Mouse (Mus musculus) liver, embryonic 16.5 days (tissue): ENCODE measurements around the gene Camta2. TPM values are rescaled to one million over a fixed set of nuclear protein-coding genes. Genes with fewer than 3 reads are reported as not detected.

Source experiments
- ATAC-seq: fragments of 200-750 bp; cut with Nextera tagmentation; 2 replicates; pipeline ENCODE4 v1.8.0; 2017; ENCODE audit warnings: low read depth, mild to moderate bottlenecking, moderate number of reproducible peaks, moderate library complexity
- H3K27ac ChIP-seq: fragments of 300-500 bp; sonication (generic); 2 replicates; pipeline ENCODE4 v1.5.1; 2014; ENCODE audit warnings: mild to moderate bottlenecking, low read length
- H3K27me3 ChIP-seq: fragments of 300-500 bp; sonication (generic); 2 replicates; pipeline ENCODE4 v1.6.1; 2014; ENCODE audit warnings: low read depth, low read length, mixed read lengths; ENCODE audit not compliant: control insufficient read depth, insufficient read depth
- H3K36me3 ChIP-seq: fragments of 300-500 bp; sonication (generic); 2 replicates; pipeline ENCODE4 v1.6.1; 2014; ENCODE audit warnings: mild to moderate bottlenecking; ENCODE audit not compliant: control insufficient read depth, insufficient read depth
- H3K4me1 ChIP-seq: fragments of 300-500 bp; sonication (generic); 2 replicates; pipeline ENCODE4 v1.6.1; 2014; ENCODE audit warnings: low read depth, low read length, mixed read lengths; ENCODE audit not compliant: control insufficient read depth
- H3K4me2 ChIP-seq: fragments of 300-500 bp; sonication (generic); 2 replicates; pipeline ENCODE4 v1.6.1; 2014; ENCODE audit warnings: low read depth, low read length, mixed read lengths
- H3K4me3 ChIP-seq: fragments of 300-500 bp; sonication (generic); 2 replicates; pipeline ENCODE4 v1.5.1; 2014; ENCODE audit warnings: low read depth, mild to moderate bottlenecking, low read length
- H3K9ac ChIP-seq: fragments of 300-500 bp; sonication (generic); 2 replicates; pipeline ENCODE4 v1.6.1; 2014; ENCODE audit warnings: low read depth, low read length
- H3K9me3 ChIP-seq: fragments of 300-500 bp; sonication (generic); replicated peaks from 2 replicates; pipeline ENCODE4 v1.6.1; 2016; ENCODE audit warnings: low read length; ENCODE audit not compliant: control insufficient read depth
- WGBS: fragments of 180-500 bp; shearing (Covaris S2); extraction: QIAGEN DNeasy Blood & Tissue Kit; methylation state at CpG from one replicate; pipeline ENCODE4 v1.1.7; 2014; ENCODE audit not compliant: insufficient replicate concordance; 5-methylcytosine and 5-hydroxymethylcytosine counted together
- polyA plus RNA-seq: library from polyadenylated mRNA; unstranded; fragments of >200 nt; fragmentation: Nextera tagmentation; extraction: Ambion mirVana; gene quantifications from 2 replicates; pipeline ENCODE4 v1.2.1, GENCODE M21; 2015

Camta2 gene
- 3.0 and 4.3 TPM in 2 replicates for polyA plus RNA-seq

DNA sequence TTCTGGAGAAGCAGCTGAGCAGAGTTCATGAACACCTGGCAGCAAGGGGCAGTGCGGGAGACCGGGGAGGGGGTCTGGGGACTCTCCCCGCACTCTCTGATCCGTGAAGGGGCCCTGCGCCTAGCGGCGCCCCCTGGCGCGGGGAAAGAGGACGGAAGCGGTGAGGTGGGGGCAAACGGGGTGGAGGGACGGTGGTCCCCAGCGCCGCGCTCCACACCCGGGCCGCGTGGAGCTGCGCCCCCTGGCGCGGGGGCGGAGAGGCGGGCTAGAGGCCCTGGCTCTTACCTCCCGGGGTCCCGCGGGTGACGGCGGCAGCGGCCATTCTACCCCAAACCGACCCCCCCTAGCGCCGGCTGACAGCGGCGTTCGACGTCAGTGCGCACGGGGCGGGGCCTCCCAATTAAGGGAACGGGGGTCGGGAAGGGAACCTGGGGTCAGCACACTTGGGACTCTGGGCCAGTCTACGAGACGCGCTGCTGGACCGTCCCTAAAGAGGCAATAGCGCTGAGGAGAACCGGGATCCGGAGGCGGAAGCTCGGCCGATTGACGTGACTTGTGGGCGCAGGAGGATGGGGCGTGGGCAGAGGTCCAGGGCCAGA is at the start of gene Camta2:
Gene Camta2 (minus strand): TSS at position 505 of the 599 bp plus-strand sequence.
- peak; percentile 73 for ATAC-seq

DNA sequence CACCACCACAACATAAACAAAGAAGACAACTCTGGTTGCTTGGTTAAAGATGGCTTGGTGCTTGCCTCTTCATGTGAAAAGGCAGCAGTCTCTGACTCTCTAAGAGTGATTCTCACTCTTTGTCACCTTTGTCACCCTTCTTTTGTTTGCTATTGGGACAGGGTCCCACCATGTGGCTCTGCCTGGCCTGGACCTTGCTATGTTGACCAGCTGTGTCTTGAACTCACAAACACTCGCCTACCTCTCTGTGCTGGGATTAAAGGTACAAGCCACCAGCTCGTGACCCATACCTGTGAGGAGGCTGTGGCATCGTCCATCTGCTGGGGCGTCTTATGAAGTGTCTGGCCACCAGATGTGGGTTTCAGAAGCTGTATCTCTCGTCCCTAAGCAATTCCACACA is 45.4 kb upstream of the Camta2 start:
- H3K27me3 ChIP-seq: 0 out of 2 replicates have a peak, but pooled peaks cover 3% of the 10 kb centered on the region
- H3K4me1 ChIP-seq: peaks cover 2% of the 10 kb centered on the region
- H3K4me2 ChIP-seq: no peak overlapping the region
- H3K4me3 ChIP-seq: no peak overlapping the region
- no peaks in the 10 kb centered on the region for H3K9me3 ChIP-seq
- WGBS: 34% methylated on average over 5 of the region's 5 CpGs
- no peak overlapping the region for H3K27ac ChIP-seq
- H3K9ac ChIP-seq: no peak overlapping the region
- peak; percentile 50; the same call in 1 of the 2 replicates for ATAC-seq
- no peaks in the 10 kb centered on the region for H3K36me3 ChIP-seq

More for the DNA sequence above, at the start of gene Camta2:
- Histone ChIP-seq H3K9me3 (no peaks in the 10 kb centered on the region), H3K4me3 (peak within 1 kb of the TSS; percentile 75), H3K27ac (peak within 1 kb of the TSS; percentile 64), H3K4me1 (peaks cover 11% of the 10 kb centered on the region), H3K4me2 (peak within 1 kb of the TSS; percentile 88), H3K27me3 (no peaks in the 10 kb centered on the region), H3K36me3 (no peaks in the 10 kb centered on the region), H3K9ac (peak within 1 kb of the TSS; percentile 77)
- under 1% methylated on average over 53 of the region's 55 CpGs for WGBS

DNA sequence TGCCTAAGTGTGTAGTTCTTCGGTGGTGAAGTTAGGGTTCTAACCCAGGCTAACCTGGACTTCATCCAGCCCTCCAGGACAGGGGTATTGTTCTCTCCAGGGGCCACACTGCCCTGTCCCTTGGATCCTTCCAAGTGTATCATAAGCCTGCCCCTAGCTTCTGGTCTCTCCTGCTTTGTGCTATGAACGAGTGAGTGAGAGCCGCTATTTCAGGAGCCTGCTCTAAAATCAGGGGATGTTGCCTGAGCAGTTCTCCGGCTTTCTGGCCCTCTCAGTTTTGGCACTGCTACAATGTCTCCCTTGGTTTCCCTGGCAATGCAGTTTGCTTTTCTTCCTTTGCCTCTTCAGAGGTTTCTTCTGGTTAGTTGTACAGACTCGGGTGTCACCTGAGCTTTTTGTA is 43.3 kb upstream of the Camta2 start:
- WGBS: 51% methylated on average over 5 of the region's 5 CpGs
- no peak overlapping the region for H3K9ac ChIP-seq

DNA sequence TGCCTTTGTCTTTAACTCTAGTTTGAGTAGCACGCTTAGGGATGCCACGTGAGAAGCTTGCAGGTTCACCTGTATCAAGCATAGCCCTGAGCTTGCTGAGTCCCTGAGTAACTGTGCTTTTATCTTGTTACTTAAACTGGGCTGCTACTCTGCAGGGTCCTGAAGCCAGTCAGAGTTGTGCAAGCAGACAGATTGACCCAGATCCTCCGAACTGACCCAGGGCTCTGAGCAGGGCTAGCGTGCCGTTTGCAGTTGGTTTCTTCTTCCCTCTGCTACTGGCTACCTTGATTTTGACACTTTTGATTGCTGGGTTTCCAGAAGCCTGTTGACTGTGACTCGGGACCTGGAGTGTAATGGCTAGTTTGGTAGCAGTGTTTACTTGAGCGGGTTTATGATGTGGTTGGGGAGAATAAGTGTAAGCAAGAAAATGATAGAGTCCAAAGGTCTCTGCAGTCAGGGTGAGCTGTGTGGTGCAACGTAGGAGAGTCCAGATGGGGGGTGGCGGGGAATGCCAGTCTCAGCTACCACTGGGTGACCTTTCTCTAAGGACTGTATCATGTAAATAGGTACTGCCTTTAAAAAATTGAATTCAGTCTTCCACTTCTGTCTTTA is 42.6 kb upstream of the Camta2 start:
- Histone ChIP-seq H3K4me3 (no peak overlapping the region), H3K36me3 (0 out of 2 replicates have a peak, but pooled peaks cover 3% of the 10 kb centered on the region), H3K4me2 (no peak overlapping the region), H3K9me3 (no peaks in the 10 kb centered on the region), H3K4me1 (peaks cover 2% of the 10 kb centered on the region), H3K9ac (no peak overlapping the region), H3K27me3 (no peaks in the 10 kb centered on the region), H3K27ac (peak overlapping the region; percentile 2; the same call in 1 of the 2 replicates)
- WGBS: 53% methylated on average over 9 of the region's 9 CpGs
- peak; percentile 71 for ATAC-seq

More for the DNA sequence above, 43.3 kb upstream of the Camta2 start:
- Histone ChIP-seq H3K9me3 (no peaks in the 10 kb centered on the region), H3K4me2 (no peak overlapping the region), H3K4me3 (no peak overlapping the region), H3K27me3 (no peaks in the 10 kb centered on the region), H3K36me3 (0 out of 2 replicates have a peak, but pooled peaks cover 3% of the 10 kb centered on the region), H3K27ac (no peak overlapping the region), H3K4me1 (peaks cover 2% of the 10 kb centered on the region)
- ATAC-seq: no peak

DNA sequence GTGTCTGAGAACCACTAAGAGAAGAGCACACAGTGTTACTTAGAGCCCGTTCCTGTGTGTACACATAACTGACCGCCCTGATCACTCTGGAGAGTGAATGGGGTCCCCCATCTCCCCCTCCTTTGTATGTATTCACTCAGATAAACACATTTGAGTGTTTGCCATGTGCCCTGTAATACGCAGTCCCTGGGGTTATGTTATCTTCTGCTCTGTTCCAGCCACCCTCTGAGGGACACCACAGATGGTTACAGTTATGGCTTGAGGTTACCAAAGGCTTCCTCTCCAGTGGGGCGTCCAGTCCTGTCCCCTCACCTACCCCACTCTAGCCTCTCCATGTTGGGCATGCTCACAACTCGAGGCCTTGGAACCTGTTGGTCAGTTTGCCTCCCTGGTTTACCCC is 39.5 kb upstream of the Camta2 start:
- Histone ChIP-seq H3K4me2 (no peak overlapping the region), H3K4me1 (no peaks in the 10 kb centered on the region), H3K27ac (no peak overlapping the region), H3K4me3 (no peak overlapping the region), H3K36me3 (peaks cover 3% of the 10 kb centered on the region), H3K9me3 (no peaks in the 10 kb centered on the region), H3K27me3 (no peaks in the 10 kb centered on the region), H3K9ac (no peak overlapping the region)
- WGBS: 36% methylated on average over 5 of the region's 5 CpGs
- ATAC-seq: no peak

DNA sequence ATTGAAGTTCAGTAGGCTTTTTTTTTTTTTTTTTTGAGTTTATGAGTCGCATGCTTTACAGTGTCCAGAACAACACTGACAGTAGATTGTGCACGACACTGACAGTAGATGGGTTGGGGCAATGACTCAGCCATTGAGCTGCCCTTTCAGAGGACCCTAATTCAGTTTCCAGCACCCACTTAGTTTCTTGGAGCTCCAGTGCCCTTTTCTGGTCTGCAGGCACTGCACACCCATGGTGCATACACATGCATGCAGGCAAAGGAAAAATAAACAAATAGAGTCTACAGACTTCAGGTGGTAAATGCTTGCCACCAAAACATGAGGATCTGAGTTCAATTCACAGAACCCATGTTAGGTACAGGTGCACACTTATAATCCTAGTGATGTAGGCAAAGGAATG is 38.7 kb upstream of the Camta2 start:
- H3K36me3 ChIP-seq: peaks cover 3% of the 10 kb centered on the region
- H3K9ac ChIP-seq: no peak overlapping the region
- no peak overlapping the region for H3K4me3 ChIP-seq
- WGBS: 64% methylated on average over 2 of the region's 2 CpGs
- no peak for ATAC-seq
- H3K4me2 ChIP-seq: no peak overlapping the region
- H3K27ac ChIP-seq: no peak overlapping the region
- H3K27me3 ChIP-seq: no peaks in the 10 kb centered on the region
- H3K9me3 ChIP-seq: no peaks in the 10 kb centered on the region
- H3K4me1 ChIP-seq: no peaks in the 10 kb centered on the region

DNA sequence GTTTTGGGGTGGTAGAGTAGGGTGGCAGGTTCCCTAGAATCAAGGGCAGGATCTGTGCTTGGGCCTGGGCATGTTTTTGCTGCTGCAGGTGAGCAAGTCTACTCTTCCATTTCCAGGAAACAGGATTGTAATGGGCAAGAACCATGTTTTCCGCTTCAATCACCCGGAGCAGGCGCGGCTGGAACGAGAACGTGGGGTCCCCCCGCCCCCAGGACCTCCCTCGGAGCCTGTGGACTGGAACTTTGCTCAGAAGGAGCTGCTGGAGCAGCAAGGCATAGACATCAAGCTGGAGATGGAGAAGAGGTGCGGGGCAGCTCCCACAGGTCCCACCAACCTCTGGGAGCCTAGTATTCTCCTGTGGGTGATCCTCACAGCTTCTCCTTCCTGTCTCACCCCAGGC is 36.8 kb upstream of the Camta2 start:
- 69% methylated on average over 9 of the region's 9 CpGs for WGBS

DNA sequence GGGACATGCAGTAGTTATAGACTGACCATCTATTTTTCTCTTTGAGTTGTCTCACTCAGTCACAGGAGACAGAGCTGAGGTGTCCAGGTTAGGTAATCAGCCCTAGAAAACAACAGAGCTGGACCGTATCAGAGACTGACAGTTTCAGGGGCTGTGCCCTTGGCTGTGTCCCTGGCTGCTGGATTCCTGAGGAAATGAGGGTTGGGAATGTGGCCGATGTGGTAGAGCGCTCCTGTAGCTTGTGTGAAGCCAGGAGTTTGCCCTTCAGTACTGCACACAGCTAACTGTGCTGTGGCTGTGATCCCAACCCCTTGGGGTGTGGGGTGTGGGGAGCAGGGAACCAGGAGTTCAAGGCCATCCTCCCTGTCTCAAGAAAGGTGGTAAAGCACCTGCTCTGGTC is 33.2 kb upstream of the Camta2 start:
- 81% methylated on average over 3 of the region's 3 CpGs for WGBS
- Histone ChIP-seq H3K4me1 (no peaks in the 10 kb centered on the region), H3K4me3 (no peak overlapping the region), H3K27me3 (no peaks in the 10 kb centered on the region; the same call in 1 of the 2 replicates), H3K9ac (no peak overlapping the region), H3K4me2 (no peak overlapping the region), H3K36me3 (no peaks in the 10 kb centered on the region; the same call in none of the 2 replicates), H3K27ac (no peak overlapping the region), H3K9me3 (no peaks in the 10 kb centered on the region)
- ATAC-seq: no peak

More for the DNA sequence above, 36.8 kb upstream of the Camta2 start:
- Histone ChIP-seq H3K4me1 (no peaks in the 10 kb centered on the region), H3K9me3 (no peaks in the 10 kb centered on the region), H3K4me3 (no peak overlapping the region), H3K27ac (no peak overlapping the region), H3K9ac (no peak overlapping the region), H3K4me2 (no peak overlapping the region), H3K27me3 (no peaks in the 10 kb centered on the region), H3K36me3 (peaks cover 3% of the 10 kb centered on the region)
- ATAC-seq: no peak

DNA sequence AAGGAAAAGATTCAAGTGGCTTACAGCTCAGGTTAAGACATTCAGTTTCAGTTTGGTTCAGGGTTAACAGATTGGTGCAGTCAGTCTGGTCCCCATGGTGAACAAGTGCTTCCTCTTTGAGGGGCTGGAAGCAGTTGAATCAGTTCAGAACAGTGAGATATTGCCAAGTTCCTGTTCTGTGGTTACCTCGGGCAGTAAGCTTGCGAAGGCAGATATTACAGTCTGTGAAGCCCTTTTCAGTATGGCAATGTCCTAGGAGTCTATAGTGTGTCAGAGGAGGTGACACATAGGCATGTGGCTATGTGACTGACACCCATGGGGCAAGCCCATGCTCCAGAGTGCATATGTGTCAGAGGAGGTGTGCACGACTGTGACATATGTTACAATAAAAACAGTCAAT is 32.7 kb upstream of the Camta2 start:
- Histone ChIP-seq H3K4me1 (no peaks in the 10 kb centered on the region), H3K9me3 (no peaks in the 10 kb centered on the region), H3K27me3 (no peaks in the 10 kb centered on the region; the same call in 1 of the 2 replicates), H3K4me2 (no peak overlapping the region), H3K27ac (no peak overlapping the region), H3K36me3 (no peaks in the 10 kb centered on the region; the same call in none of the 2 replicates), H3K4me3 (no peak overlapping the region), H3K9ac (no peak overlapping the region)
- 26% methylated on average over 3 of the region's 3 CpGs for WGBS
- no peak for ATAC-seq
